Mouse (Mus musculus): ENCODE results near the gene Wnt16. TPM values are rescaled to one million over a fixed set of nuclear protein-coding genes. Genes with fewer than 3 reads are reported as not detected.

Gene Wnt16
- polyA plus RNA-seq, 1 experiment: 0.11 TPM

GRCm38 (mm10) chr6:22325364-22326072, 37.5 kb downstream of the Wnt16 start:
- Histone ChIP-seq H3K27ac (ENCODE audit: insufficient read depth, low read length) (no peak overlapping the region), H3K4me1 (ENCODE audit: control insufficient read depth, insufficient read depth, insufficient read length) (peaks cover 3% of the 10 kb centered on the region; the same call in 1 of the 2 replicates), H3K27me3 (ENCODE audit: control insufficient read depth, insufficient read depth, low read length) (no peaks in the 10 kb centered on the region), H3K4me3 (ENCODE audit: extremely low read depth, insufficient read depth, insufficient read length) (no peak overlapping the region), H3K36me3 (ENCODE audit: control insufficient read depth, insufficient read depth, low read length) (peaks cover 14% of the 10 kb centered on the region)
- WGBS: 55% methylated on average over 13 of the region's 13 CpGs
- TF ChIP-seq POLR2A (IDR thresholded peaks at IDR 0.05; ENCODE audit: low read depth, low read length): no peak
- TF ChIP-seq CTCF (IDR thresholded peaks at IDR 0.05; ENCODE audit: extremely low read depth, insufficient read depth, insufficient read length, insufficient replicate concordance): peak; percentile 92
- DNase-seq (ENCODE audit: low read depth in 1 of 2, low spot score in 2 of 2): peak in 1 of 2 experiments; percentile 70

- Histone ChIP-seq H3K4me3 (ENCODE audit: extremely low read depth, insufficient read depth, insufficient read length) (no peak overlapping the region), H3K4me1 (ENCODE audit: control insufficient read depth, insufficient read depth, insufficient read length) (peaks cover 3% of the 10 kb centered on the region; the same call in 1 of the 2 replicates), H3K27ac (ENCODE audit: insufficient read depth, low read length) (no peak overlapping the region), H3K36me3 (ENCODE audit: control insufficient read depth, insufficient read depth, low read length) (peaks cover 10% of the 10 kb centered on the region), H3K27me3 (ENCODE audit: control insufficient read depth, insufficient read depth, low read length) (no peaks in the 10 kb centered on the region)
- WGBS: 70% methylated on average over 4 of the region's 4 CpGs
- no peak for DNase-seq (ENCODE audit: low read depth in 1 of 2, low spot score in 2 of 2)
- no peak for TF ChIP-seq CTCF (IDR thresholded peaks at IDR 0.05; ENCODE audit: extremely low read depth, insufficient read depth, insufficient read length, insufficient replicate concordance)
- no peak for TF ChIP-seq POLR2A (IDR thresholded peaks at IDR 0.05; ENCODE audit: low read depth, low read length)
These were observed 38.3 kb downstream of the Wnt16 start for GRCm38 (mm10) chr6:22326289-22326688.

GRCm38 (mm10) chr6:22327091-22327490, 39.1 kb downstream of the Wnt16 start:
- 88% methylated on average over 4 of the region's 4 CpGs for WGBS
- Histone ChIP-seq H3K4me1 (ENCODE audit: control insufficient read depth, insufficient read depth, insufficient read length) (peaks cover 9% of the 10 kb centered on the region; the same call in 1 of the 2 replicates), H3K27ac (ENCODE audit: insufficient read depth, low read length) (no peak overlapping the region), H3K4me3 (ENCODE audit: extremely low read depth, insufficient read depth, insufficient read length) (no peak overlapping the region), H3K27me3 (ENCODE audit: control insufficient read depth, insufficient read depth, low read length) (no peaks in the 10 kb centered on the region), H3K36me3 (ENCODE audit: control insufficient read depth, insufficient read depth, low read length) (peaks cover 7% of the 10 kb centered on the region)
- DNase-seq (ENCODE audit: low read depth in 1 of 2, low spot score in 2 of 2): no peak
- TF ChIP-seq CTCF (IDR thresholded peaks at IDR 0.05; ENCODE audit: extremely low read depth, insufficient read depth, insufficient read length, insufficient replicate concordance) (no peak), POLR2A (IDR thresholded peaks at IDR 0.05; ENCODE audit: low read depth, low read length) (no peak)

- DNase-seq (ENCODE audit: low read depth in 1 of 2, low spot score in 2 of 2): no peak
- no peak overlapping the region for H3K27ac ChIP-seq (ENCODE audit: insufficient read depth, low read length)
- TF ChIP-seq CTCF (IDR thresholded peaks at IDR 0.05; ENCODE audit: extremely low read depth, insufficient read depth, insufficient read length, insufficient replicate concordance): no peak
- no peak for TF ChIP-seq POLR2A (IDR thresholded peaks at IDR 0.05; ENCODE audit: low read depth, low read length)
- H3K36me3 ChIP-seq (ENCODE audit: control insufficient read depth, insufficient read depth, low read length): peaks cover 7% of the 10 kb centered on the region
- H3K27me3 ChIP-seq (ENCODE audit: control insufficient read depth, insufficient read depth, low read length): no peaks in the 10 kb centered on the region
- peaks cover 12% of the 10 kb centered on the region; the same call in 1 of the 2 replicates for H3K4me1 ChIP-seq (ENCODE audit: control insufficient read depth, insufficient read depth, insufficient read length)
- H3K4me3 ChIP-seq (ENCODE audit: extremely low read depth, insufficient read depth, insufficient read length): no peak overlapping the region
- WGBS: 80% methylated on average over 8 of the region's 8 CpGs
These were observed 39.9 kb downstream of the Wnt16 start for GRCm38 (mm10) chr6:22327931-22328330.

GRCm38 (mm10) chr6:22330169-22330960, 42.3 kb downstream of the Wnt16 start:
- Histone ChIP-seq H3K36me3 (ENCODE audit: control insufficient read depth, insufficient read depth, low read length) (peaks cover 7% of the 10 kb centered on the region), H3K4me3 (ENCODE audit: extremely low read depth, insufficient read depth, insufficient read length) (peak overlapping the region; percentile 46; the same call in 1 of the 2 replicates), H3K27me3 (ENCODE audit: control insufficient read depth, insufficient read depth, low read length) (no peaks in the 10 kb centered on the region), H3K4me1 (ENCODE audit: control insufficient read depth, insufficient read depth, insufficient read length) (peaks cover 12% of the 10 kb centered on the region; the same call in 1 of the 2 replicates), H3K27ac (ENCODE audit: insufficient read depth, low read length) (peak overlapping the region; percentile 95)
- TF ChIP-seq CTCF (IDR thresholded peaks at IDR 0.05; ENCODE audit: extremely low read depth, insufficient read depth, insufficient read length, insufficient replicate concordance) (no peak), POLR2A (IDR thresholded peaks at IDR 0.05; ENCODE audit: low read depth, low read length) (peak; percentile 5; the same call in 1 of the 2 replicates)
- WGBS: 35% methylated on average over 13 of the region's 13 CpGs
- peak; percentile 36 to 66 for DNase-seq (ENCODE audit: low read depth in 1 of 2, low spot score in 2 of 2)

- Histone ChIP-seq H3K27ac (ENCODE audit: insufficient read depth, low read length) (peak overlapping the region; percentile 36; the same call in 1 of the 2 replicates), H3K4me1 (ENCODE audit: control insufficient read depth, insufficient read depth, insufficient read length) (peaks cover 12% of the 10 kb centered on the region; the same call in 1 of the 2 replicates), H3K36me3 (ENCODE audit: control insufficient read depth, insufficient read depth, low read length) (peaks cover 4% of the 10 kb centered on the region), H3K4me3 (ENCODE audit: extremely low read depth, insufficient read depth, insufficient read length) (no peak overlapping the region), H3K27me3 (ENCODE audit: control insufficient read depth, insufficient read depth, low read length) (no peaks in the 10 kb centered on the region)
- TF ChIP-seq POLR2A (IDR thresholded peaks at IDR 0.05; ENCODE audit: low read depth, low read length) (no peak), CTCF (IDR thresholded peaks at IDR 0.05; ENCODE audit: extremely low read depth, insufficient read depth, insufficient read length, insufficient replicate concordance) (no peak)
- 90% methylated on average over 2 of the region's 2 CpGs for WGBS
- DNase-seq (ENCODE audit: low read depth in 1 of 2, low spot score in 2 of 2): no peak
These were observed 44.5 kb downstream of the Wnt16 start for GRCm38 (mm10) chr6:22332548-22332947.
